Mouse (Mus musculus) cortical plate, adult 2 months (tissue): ENCODE results near the gene Hhip.

Experiments used
- CTCF ChIP-seq: fragments of 200-500 bp; IDR thresholded peaks from 2 replicates; pipeline ENCODE4 v1.5.1; 2011; ENCODE audit warnings: mild to moderate bottlenecking, control low read depth, low read length; ENCODE audit not compliant: insufficient read depth; ENCODE audit errors: extremely low read depth
- POLR2A ChIP-seq: fragments of 200-500 bp; IDR thresholded peaks from 2 replicates; pipeline ENCODE4 v1.6.1; 2011; ENCODE audit warnings: mild to moderate bottlenecking, low read length, control low read depth; ENCODE audit not compliant: insufficient read depth; ENCODE audit errors: extremely low read depth

GRCm38 (mm10) chr8:80056331-80057070 lies 1.3 kb downstream of the Hhip start:
- no peak for TF ChIP-seq POLR2A
- no peak for TF ChIP-seq CTCF
